Mouse (Mus musculus): Measurements from ENCODE around the gene Ppp2r5d.

DNA sequence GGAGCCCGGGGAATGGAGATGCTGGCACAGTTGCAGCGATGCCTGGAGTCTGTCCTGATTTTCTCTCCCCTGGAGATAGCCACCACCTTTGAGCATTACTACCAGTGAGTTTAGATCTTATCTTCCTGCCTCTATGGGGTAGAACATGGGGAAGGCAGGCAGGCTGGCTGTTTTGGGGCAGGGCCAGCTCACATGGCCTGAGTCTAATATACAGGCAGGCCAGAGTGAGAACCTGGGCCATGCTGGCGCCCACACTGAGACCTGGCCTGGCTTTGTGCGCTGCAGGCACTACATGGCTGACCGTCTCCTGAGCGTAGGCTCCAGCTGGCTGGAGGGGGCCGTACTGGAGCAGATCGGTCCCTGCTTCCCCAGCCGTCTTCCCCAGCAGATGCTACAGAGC, 43.6 kb downstream of the Ppp2r5d start:
- TF ChIP-seq CTCF (IDR thresholded peaks at IDR 0.05; ENCODE audit: borderline replicate concordance, control insufficient read depth, extremely low read depth, insufficient read depth, low read length, poor library complexity) (no peak), POLR2A (IDR thresholded peaks at IDR 0.05; ENCODE audit: control insufficient read depth, extremely low read depth, insufficient read depth, low read length, poor library complexity) (no peak)

Measured in thymus, adult 2 months (tissue).